Mouse (Mus musculus): ENCODE measurements at regions not wholly inside any gene's neighbourhood (a gene's known extent, or its start where the extent isn't known, plus 50 kb on each side); places are given as distances from the start of the nearest gene placed in this dataset.

- no peak for TF ChIP-seq CTCF (IDR thresholded peaks at IDR 0.05; ENCODE audit: low read depth)
- no peak for TF ChIP-seq EP300 (IDR thresholded peaks at IDR 0.05; ENCODE audit: low read depth)
Observed at GRCm38 (mm10) chr14:74409441-74409840, 231.2 kb upstream of the Htr2a start.
